Mouse (Mus musculus) thymus, adult 18-20 months (tissue): Measurements from ENCODE around the gene Zfp423.

Experiments used
- DNase-seq, 2 experiments: peaks; one replicate each; pipeline ENCODE4 v3.0.0; 2022; ENCODE audit warnings: mixed read lengths in 2 of 2

Zfp423 gene

GRCm38 (mm10) chr8:87834656-87835055 lies 124.7 kb downstream of the Zfp423 start:
- no peak for DNase-seq

- DNase-seq = no peak
Measured at GRCm38 (mm10) chr8:87833841-87834620, 125.4 kb downstream of the Zfp423 start.

- DNase-seq = no peak
Measured at GRCm38 (mm10) chr8:87833339-87833738, 126.1 kb downstream of the Zfp423 start.

- DNase-seq = no peak
Measured at GRCm38 (mm10) chr8:87832381-87833325, 126.7 kb downstream of the Zfp423 start.

- DNase-seq = no peak
Measured at GRCm38 (mm10) chr8:87831567-87831966, 127.8 kb downstream of the Zfp423 start.

- DNase-seq = no peak
Measured at GRCm38 (mm10) chr8:87831116-87831515, 128.3 kb downstream of the Zfp423 start.

- no peak for DNase-seq
Measured at GRCm38 (mm10) chr8:87830200-87830599, 129.2 kb downstream of the Zfp423 start.

GRCm38 (mm10) chr8:87826013-87826660 lies 133.3 kb downstream of the Zfp423 start:
- DNase-seq = no peak

GRCm38 (mm10) chr8:87823172-87823571 lies 136.2 kb downstream of the Zfp423 start:
- DNase-seq = no peak

- no peak for DNase-seq
Measured at GRCm38 (mm10) chr8:87822690-87823089, 136.7 kb downstream of the Zfp423 start.

- no peak for DNase-seq
Measured at GRCm38 (mm10) chr8:87822175-87822574, 137.2 kb downstream of the Zfp423 start.

- no peak for DNase-seq
Measured at GRCm38 (mm10) chr8:87821655-87822054, 137.7 kb downstream of the Zfp423 start.

GRCm38 (mm10) chr8:87819263-87819662 lies 140.1 kb downstream of the Zfp423 start:
- no peak for DNase-seq

GRCm38 (mm10) chr8:87818506-87818905 lies 140.9 kb downstream of the Zfp423 start:
- DNase-seq = no peak

GRCm38 (mm10) chr8:87816141-87816540 lies 143.3 kb downstream of the Zfp423 start:
- no peak for DNase-seq

- no peak for DNase-seq
Measured at GRCm38 (mm10) chr8:87812661-87813060, 146.7 kb downstream of the Zfp423 start.

- DNase-seq = no peak
Measured at GRCm38 (mm10) chr8:87812069-87812449, 147.3 kb downstream of the Zfp423 start.

GRCm38 (mm10) chr8:87811399-87812068 lies 147.9 kb downstream of the Zfp423 start:
- DNase-seq = no peak

- DNase-seq = no peak
Measured at GRCm38 (mm10) chr8:87810771-87811170, 148.6 kb downstream of the Zfp423 start.

GRCm38 (mm10) chr8:87804327-87804900 lies 155.0 kb downstream of the Zfp423 start:
- no peak for DNase-seq

- DNase-seq = no peak
Measured at GRCm38 (mm10) chr8:87803437-87803836, 156.0 kb downstream of the Zfp423 start.

- DNase-seq = no peak
Measured at GRCm38 (mm10) chr8:87802571-87802970, 156.8 kb downstream of the Zfp423 start.
